Mouse (Mus musculus): ENCODE data around the gene Polr2a. TPM values are rescaled to one million over a fixed set of nuclear protein-coding genes. Genes with fewer than 3 reads are reported as not detected.

The Polr2a gene
- polyA plus RNA-seq, 1 experiment from 2014 or later = 65.0 TPM

GRCm38 (mm10) chr11:69801379-69801977 is 43.0 kb upstream of the Polr2a start, which contains the start of gene Fgf11:
Gene Fgf11, minus strand, starts transcription at chr11:69801857.
- DNase-seq (ENCODE audit: low spot score) = no peak
- no peak for ATAC-seq (ENCODE audit: insufficient read depth, low FRiP score, low TSS enrichment)
- Histone ChIP-seq H3K4me2 (ENCODE audit: low read depth) (peak within 1 kb of the TSS; percentile 89), H3K4me1 (ENCODE audit: control insufficient read depth, insufficient read depth, low read length) (peaks cover 30% of the 10 kb centered on the region), H3K4me3 (ENCODE audit: low read depth, low read length) (peak within 1 kb of the TSS; percentile 52), H3K9me3 (ENCODE audit: control insufficient read depth, low read length) (no peaks in the 10 kb centered on the region), H3K36me3 (ENCODE audit: control insufficient read depth, insufficient read depth, low read length) (no peaks in the 10 kb centered on the region), H3K27ac (ENCODE audit: low read depth, low read length) (peak within 1 kb of the TSS; percentile 83), H3K27me3 (ENCODE audit: control insufficient read depth, insufficient read depth, low read length) (peaks cover 55% of the 10 kb centered on the region), H3K9ac (ENCODE audit: low read length) (peak within 1 kb of the TSS; percentile 73)
- 2% methylated on average over 33 of the region's 33 CpGs for WGBS

GRCm38 (mm10) chr11:69800392-69801197 is 42.2 kb upstream of the Polr2a start:
- Histone ChIP-seq H3K27me3 (ENCODE audit: control insufficient read depth, insufficient read depth, low read length) (peaks cover 55% of the 10 kb centered on the region), H3K27ac (ENCODE audit: low read depth, low read length) (peak overlapping the region; percentile 83), H3K36me3 (ENCODE audit: control insufficient read depth, insufficient read depth, low read length) (no peaks in the 10 kb centered on the region), H3K9ac (ENCODE audit: low read length) (peak overlapping the region; percentile 73), H3K9me3 (ENCODE audit: control insufficient read depth, low read length) (no peaks in the 10 kb centered on the region), H3K4me2 (ENCODE audit: low read depth) (peak overlapping the region; percentile 89), H3K4me3 (ENCODE audit: low read depth, low read length) (peak overlapping the region; percentile 52), H3K4me1 (ENCODE audit: control insufficient read depth, insufficient read depth, low read length) (peaks cover 33% of the 10 kb centered on the region)
- DNase-seq (ENCODE audit: low spot score) (peak; percentile 89), ATAC-seq (ENCODE audit: insufficient read depth, low FRiP score, low TSS enrichment) (peak; percentile 66)
- under 1% methylated on average over 36 of the region's 36 CpGs for WGBS

- DNase-seq (ENCODE audit: low spot score) = no peak
- H3K27me3 ChIP-seq (ENCODE audit: control insufficient read depth, insufficient read depth, low read length) = peaks cover 50% of the 10 kb centered on the region
- peak; percentile 38 for ATAC-seq (ENCODE audit: insufficient read depth, low FRiP score, low TSS enrichment)
- H3K27ac ChIP-seq (ENCODE audit: low read depth, low read length) = peak overlapping the region; percentile 83
- H3K36me3 ChIP-seq (ENCODE audit: control insufficient read depth, insufficient read depth, low read length) = no peaks in the 10 kb centered on the region
- peak overlapping the region; percentile 73 for H3K9ac ChIP-seq (ENCODE audit: low read length)
- H3K4me1 ChIP-seq (ENCODE audit: control insufficient read depth, insufficient read depth, low read length) = peaks cover 33% of the 10 kb centered on the region
- H3K9me3 ChIP-seq (ENCODE audit: control insufficient read depth, low read length) = no peaks in the 10 kb centered on the region
- WGBS = under 1% methylated on average over 10 of the region's 11 CpGs
- H3K4me2 ChIP-seq (ENCODE audit: low read depth) = peak overlapping the region; percentile 89
- H3K4me3 ChIP-seq (ENCODE audit: low read depth, low read length) = peak overlapping the region; percentile 52
These were observed 41.6 kb upstream of the Polr2a start for GRCm38 (mm10) chr11:69800138-69800391.

- H3K9me3 ChIP-seq (ENCODE audit: control insufficient read depth, low read length) = no peaks in the 10 kb centered on the region
- WGBS = 17% methylated on average over 12 of the region's 12 CpGs
- peak overlapping the region; percentile 52 for H3K4me3 ChIP-seq (ENCODE audit: low read depth, low read length)
- peak overlapping the region; percentile 89 for H3K4me2 ChIP-seq (ENCODE audit: low read depth)
- H3K27me3 ChIP-seq (ENCODE audit: control insufficient read depth, insufficient read depth, low read length) = peaks cover 45% of the 10 kb centered on the region
- H3K36me3 ChIP-seq (ENCODE audit: control insufficient read depth, insufficient read depth, low read length) = no peaks in the 10 kb centered on the region
- no peak for ATAC-seq (ENCODE audit: insufficient read depth, low FRiP score, low TSS enrichment)
- H3K9ac ChIP-seq (ENCODE audit: low read length) = no peak overlapping the region
- H3K27ac ChIP-seq (ENCODE audit: low read depth, low read length) = peak overlapping the region; percentile 83
- DNase-seq (ENCODE audit: low spot score) = peak; percentile 78
- H3K4me1 ChIP-seq (ENCODE audit: control insufficient read depth, insufficient read depth, low read length) = peaks cover 32% of the 10 kb centered on the region
These were observed 41.1 kb upstream of the Polr2a start for GRCm38 (mm10) chr11:69799394-69800137.

GRCm38 (mm10) chr11:69797924-69798323 is 39.5 kb upstream of the Polr2a start:
- H3K9me3 ChIP-seq (ENCODE audit: control insufficient read depth, low read length) = no peaks in the 10 kb centered on the region
- no peak overlapping the region for H3K4me2 ChIP-seq (ENCODE audit: low read depth)
- no peaks in the 10 kb centered on the region for H3K36me3 ChIP-seq (ENCODE audit: control insufficient read depth, insufficient read depth, low read length)
- H3K27me3 ChIP-seq (ENCODE audit: control insufficient read depth, insufficient read depth, low read length) = peaks cover 29% of the 10 kb centered on the region
- no peak for DNase-seq (ENCODE audit: low spot score)
- no peak for ATAC-seq (ENCODE audit: insufficient read depth, low FRiP score, low TSS enrichment)
- H3K9ac ChIP-seq (ENCODE audit: low read length) = no peak overlapping the region
- no peak overlapping the region for H3K27ac ChIP-seq (ENCODE audit: low read depth, low read length)
- H3K4me1 ChIP-seq (ENCODE audit: control insufficient read depth, insufficient read depth, low read length) = peaks cover 19% of the 10 kb centered on the region
- WGBS = 74% methylated on average over 7 of the region's 7 CpGs
- no peak overlapping the region for H3K4me3 ChIP-seq (ENCODE audit: low read depth, low read length)

- WGBS = 3% methylated on average over 13 of the region's 13 CpGs
- DNase-seq (ENCODE audit: low spot score) (no peak), ATAC-seq (ENCODE audit: insufficient read depth, low FRiP score, low TSS enrichment) (no peak)
- H3K9ac ChIP-seq (ENCODE audit: low read length) = no peak overlapping the region
- H3K4me3 ChIP-seq (ENCODE audit: low read depth, low read length) = peak overlapping the region; percentile 39
- no peaks in the 10 kb centered on the region for H3K9me3 ChIP-seq (ENCODE audit: control insufficient read depth, low read length)
- peaks cover 15% of the 10 kb centered on the region for H3K27me3 ChIP-seq (ENCODE audit: control insufficient read depth, insufficient read depth, low read length)
- peaks cover 13% of the 10 kb centered on the region for H3K4me1 ChIP-seq (ENCODE audit: control insufficient read depth, insufficient read depth, low read length)
- peak overlapping the region; percentile 87 for H3K4me2 ChIP-seq (ENCODE audit: low read depth)
- H3K27ac ChIP-seq (ENCODE audit: low read depth, low read length) = no peak overlapping the region
- no peaks in the 10 kb centered on the region for H3K36me3 ChIP-seq (ENCODE audit: control insufficient read depth, insufficient read depth, low read length)
These were observed 37.6 kb upstream of the Polr2a start for GRCm38 (mm10) chr11:69795983-69796435.

GRCm38 (mm10) chr11:69795168-69795982 is 36.9 kb upstream of the Polr2a start, which contains the start of gene Chrnb1:
Gene Chrnb1, minus strand, starts transcription at chr11:69795943.
- 2% methylated on average over 52 of the region's 52 CpGs for WGBS
- Histone ChIP-seq H3K27ac (ENCODE audit: low read depth, low read length) (no peak within 1 kb of the TSS), H3K27me3 (ENCODE audit: control insufficient read depth, insufficient read depth, low read length) (peaks cover 13% of the 10 kb centered on the region; the same call in 1 of the 2 replicates), H3K9me3 (ENCODE audit: control insufficient read depth, low read length) (no peaks in the 10 kb centered on the region), H3K4me2 (ENCODE audit: low read depth) (peak within 1 kb of the TSS; percentile 87), H3K36me3 (ENCODE audit: control insufficient read depth, insufficient read depth, low read length) (no peaks in the 10 kb centered on the region), H3K9ac (ENCODE audit: low read length) (no peak within 1 kb of the TSS), H3K4me1 (ENCODE audit: control insufficient read depth, insufficient read depth, low read length) (peaks cover 11% of the 10 kb centered on the region), H3K4me3 (ENCODE audit: low read depth, low read length) (peak within 1 kb of the TSS; percentile 39)
- DNase-seq (ENCODE audit: low spot score) (peak; percentile 89), ATAC-seq (ENCODE audit: insufficient read depth, low FRiP score, low TSS enrichment) (peak; percentile 91)

- Histone ChIP-seq H3K27me3 (ENCODE audit: control insufficient read depth, insufficient read depth, low read length) (peaks cover 11% of the 10 kb centered on the region; the same call in 1 of the 2 replicates), H3K4me1 (ENCODE audit: control insufficient read depth, insufficient read depth, low read length) (0 out of 2 replicates have a peak, but pooled peaks cover 3% of the 10 kb centered on the region), H3K4me3 (ENCODE audit: low read depth, low read length) (no peak overlapping the region), H3K9me3 (ENCODE audit: control insufficient read depth, low read length) (no peaks in the 10 kb centered on the region), H3K27ac (ENCODE audit: low read depth, low read length) (no peak overlapping the region), H3K4me2 (ENCODE audit: low read depth) (no peak overlapping the region), H3K36me3 (ENCODE audit: control insufficient read depth, insufficient read depth, low read length) (no peaks in the 10 kb centered on the region), H3K9ac (ENCODE audit: low read length) (no peak overlapping the region)
- no peak for DNase-seq (ENCODE audit: low spot score)
- WGBS = 72% methylated on average over 5 of the region's 5 CpGs
- no peak for ATAC-seq (ENCODE audit: insufficient read depth, low FRiP score, low TSS enrichment)
These were observed 35.0 kb upstream of the Polr2a start for GRCm38 (mm10) chr11:69793429-69793828.

Data from neural tube, embryonic 11.5 days (tissue).